Mouse (Mus musculus): ENCODE results near the gene Abcb8.

- no peak for TF ChIP-seq CTCF (IDR thresholded peaks at IDR 0.05; ENCODE audit: low read depth, low read length)
- TF ChIP-seq POLR2A (IDR thresholded peaks at IDR 0.05; ENCODE audit: borderline replicate concordance, low read depth, low read length): no peak
Measured at GRCm38 (mm10) chr5:24441187-24441586, 47.7 kb downstream of the Abcb8 start.

Data from bone marrow macrophage, adult 2 months (primary cell).